Mouse (Mus musculus): ENCODE measurements around the gene Plekho2. TPM values are rescaled to one million over a fixed set of nuclear protein-coding genes. Genes with fewer than 3 reads are reported as not detected.

Gene Plekho2
- polyA plus RNA-seq, 1 experiment from 2014 or later: 12.8 TPM

GRCm38 (mm10) chr9:65529659-65530058, 50.2 kb downstream of the Plekho2 start:
- no peak for DNase-seq (ENCODE audit: low spot score)
- Histone ChIP-seq H3K4me1 (peaks cover 11% of the 10 kb centered on the region), H3K4me3 (no peak overlapping the region), H3K9me3 (no peaks in the 10 kb centered on the region), H3K27ac (no peak overlapping the region), H3K27me3 (ENCODE audit: insufficient read depth, poor library complexity, severe bottlenecking) (no peaks in the 10 kb centered on the region), H3K36me3 (no peaks in the 10 kb centered on the region)
- 55% methylated on average over 8 of the region's 8 CpGs for WGBS

GRCm38 (mm10) chr9:65528417-65529038, 51.3 kb downstream of the Plekho2 start:
- 60% methylated on average over 6 of the region's 6 CpGs for WGBS
- peak overlapping the region; percentile 8; the same call in 1 of the 2 replicates for H3K27ac ChIP-seq
- no peaks in the 10 kb centered on the region for H3K9me3 ChIP-seq
- no peak overlapping the region for H3K4me3 ChIP-seq
- H3K4me1 ChIP-seq: peaks cover 16% of the 10 kb centered on the region
- H3K27me3 ChIP-seq (ENCODE audit: insufficient read depth, poor library complexity, severe bottlenecking): no peaks in the 10 kb centered on the region
- DNase-seq (ENCODE audit: low spot score): no peak
- no peaks in the 10 kb centered on the region for H3K36me3 ChIP-seq

- Histone ChIP-seq H3K4me1 (peaks cover 16% of the 10 kb centered on the region), H3K27me3 (ENCODE audit: insufficient read depth, poor library complexity, severe bottlenecking) (no peaks in the 10 kb centered on the region; the same call in 1 of the 2 replicates), H3K27ac (no peak overlapping the region), H3K9me3 (no peaks in the 10 kb centered on the region), H3K36me3 (no peaks in the 10 kb centered on the region), H3K4me3 (no peak overlapping the region)
- WGBS: 82% methylated on average over 10 of the region's 10 CpGs
- no peak for DNase-seq (ENCODE audit: low spot score)
These were observed 54.2 kb downstream of the Plekho2 start for GRCm38 (mm10) chr9:65525445-65526195.

GRCm38 (mm10) chr9:65523611-65524364, 56.1 kb downstream of the Plekho2 start:
- H3K9me3 ChIP-seq: no peaks in the 10 kb centered on the region
- peaks cover 6% of the 10 kb centered on the region; the same call in 1 of the 2 replicates for H3K27me3 ChIP-seq (ENCODE audit: insufficient read depth, poor library complexity, severe bottlenecking)
- WGBS: 23% methylated on average over 14 of the region's 14 CpGs
- 0 out of 2 replicates have a peak overlapping the region, but pooled peaks have one; percentile 25 for H3K4me3 ChIP-seq
- H3K4me1 ChIP-seq: peaks cover 21% of the 10 kb centered on the region
- no peak overlapping the region for H3K27ac ChIP-seq
- H3K36me3 ChIP-seq: no peaks in the 10 kb centered on the region
- peak; percentile 93 for DNase-seq (ENCODE audit: low spot score)

GRCm38 (mm10) chr9:65520505-65520876, 59.3 kb downstream of the Plekho2 start:
- 20% methylated on average over 11 of the region's 11 CpGs for WGBS

GRCm38 (mm10) chr9:65519807-65520504, 59.9 kb downstream of the Plekho2 start, which contains the start of gene Ankdd1a:
Ankdd1a (minus strand) TSS chr9:65520193.
- no peak for DNase-seq (ENCODE audit: low spot score)
- peaks cover 6% of the 10 kb centered on the region; the same call in 1 of the 2 replicates for H3K27me3 ChIP-seq (ENCODE audit: insufficient read depth, poor library complexity, severe bottlenecking)
- 9% methylated on average over 25 of the region's 25 CpGs for WGBS
- peak within 1 kb of the TSS; percentile 48 for H3K4me3 ChIP-seq
- H3K9me3 ChIP-seq: no peaks in the 10 kb centered on the region
- peaks cover 14% of the 10 kb centered on the region for H3K4me1 ChIP-seq
- H3K27ac ChIP-seq: no peak within 1 kb of the TSS; the same call in 1 of the 2 replicates
- H3K36me3 ChIP-seq: no peaks in the 10 kb centered on the region

More at GRCm38 (mm10) chr9:65520505-65520876, 59.3 kb downstream of the Plekho2 start:
- no peaks in the 10 kb centered on the region for H3K36me3 ChIP-seq
- H3K4me3 ChIP-seq: peak overlapping the region; percentile 48
- no peaks in the 10 kb centered on the region for H3K9me3 ChIP-seq
- no peak for DNase-seq (ENCODE audit: low spot score)
- H3K4me1 ChIP-seq: peaks cover 14% of the 10 kb centered on the region
- peaks cover 6% of the 10 kb centered on the region; the same call in 1 of the 2 replicates for H3K27me3 ChIP-seq (ENCODE audit: insufficient read depth, poor library complexity, severe bottlenecking)
- no peak overlapping the region; the same call in 1 of the 2 replicates for H3K27ac ChIP-seq

- Histone ChIP-seq H3K36me3 (no peaks in the 10 kb centered on the region), H3K27ac (no peak overlapping the region), H3K4me3 (no peak overlapping the region), H3K9me3 (no peaks in the 10 kb centered on the region), H3K27me3 (ENCODE audit: insufficient read depth, poor library complexity, severe bottlenecking) (peaks cover 17% of the 10 kb centered on the region; the same call in 1 of the 2 replicates), H3K4me1 (peaks cover 7% of the 10 kb centered on the region)
- 47% methylated on average over 3 of the region's 3 CpGs for WGBS
- no peak for DNase-seq (ENCODE audit: low spot score)
These were observed 65.0 kb downstream of the Plekho2 start for GRCm38 (mm10) chr9:65514851-65515261.

- H3K4me3 ChIP-seq: no peak overlapping the region
- 78% methylated on average over 8 of the region's 8 CpGs for WGBS
- H3K27me3 ChIP-seq (ENCODE audit: insufficient read depth, poor library complexity, severe bottlenecking): peaks cover 15% of the 10 kb centered on the region; the same call in 1 of the 2 replicates
- no peak overlapping the region for H3K27ac ChIP-seq
- peaks cover 6% of the 10 kb centered on the region for H3K4me1 ChIP-seq
- no peak for DNase-seq (ENCODE audit: low spot score)
- no peaks in the 10 kb centered on the region for H3K36me3 ChIP-seq
- no peaks in the 10 kb centered on the region for H3K9me3 ChIP-seq
These were observed 65.4 kb downstream of the Plekho2 start for GRCm38 (mm10) chr9:65514431-65514830.

GRCm38 (mm10) chr9:65512520-65512919, 67.3 kb downstream of the Plekho2 start:
- peaks cover 12% of the 10 kb centered on the region for H3K4me1 ChIP-seq
- H3K27me3 ChIP-seq (ENCODE audit: insufficient read depth, poor library complexity, severe bottlenecking): peaks cover 11% of the 10 kb centered on the region; the same call in 1 of the 2 replicates
- no peak for DNase-seq (ENCODE audit: low spot score)
- no peak overlapping the region for H3K27ac ChIP-seq
- no peak overlapping the region for H3K4me3 ChIP-seq
- WGBS: 85% methylated on average over 3 of the region's 3 CpGs
- H3K9me3 ChIP-seq: no peaks in the 10 kb centered on the region
- H3K36me3 ChIP-seq: no peaks in the 10 kb centered on the region

GRCm38 (mm10) chr9:65508449-65508848, 71.4 kb downstream of the Plekho2 start:
- no peak for DNase-seq (ENCODE audit: low spot score)
- Histone ChIP-seq H3K9me3 (no peaks in the 10 kb centered on the region), H3K27me3 (ENCODE audit: insufficient read depth, poor library complexity, severe bottlenecking) (peaks cover 11% of the 10 kb centered on the region), H3K4me3 (no peak overlapping the region), H3K4me1 (peaks cover 9% of the 10 kb centered on the region), H3K27ac (no peak overlapping the region), H3K36me3 (no peaks in the 10 kb centered on the region)
- WGBS: 55% methylated on average over 7 of the region's 7 CpGs

- Histone ChIP-seq H3K9me3 (no peaks in the 10 kb centered on the region), H3K4me1 (peaks cover 7% of the 10 kb centered on the region; the same call in 1 of the 2 replicates), H3K36me3 (no peaks in the 10 kb centered on the region), H3K4me3 (no peak overlapping the region), H3K27ac (no peak overlapping the region), H3K27me3 (ENCODE audit: insufficient read depth, poor library complexity, severe bottlenecking) (peaks cover 8% of the 10 kb centered on the region)
- DNase-seq (ENCODE audit: low spot score): no peak
- WGBS: 82% methylated on average over 21 of the region's 21 CpGs
These were observed 76.9 kb downstream of the Plekho2 start for GRCm38 (mm10) chr9:65502721-65503505.
